Mouse (Mus musculus): ENCODE results near the gene Cep128.
"Not testable (repeated sequence)": the region's sequence is repeated elsewhere in the genome, so short reads cannot be mapped to it uniquely, and the experiment has no call there.

Cep128 gene

GRCm38 (mm10) chr12:91384281-91385017 lies at the start of gene Cep128, which contains the start of gene Tshr:
TSS of gene Cep128 (minus strand) at chr12:91384409.
TSS of gene Tshr (plus strand) at chr12:91384563.
- in situ Hi-C loops (cut with MboI; ENCODE audit: low pct_unique_long_range_greater_than_20kb in 1 of 2, low sequenced_read_pairs in 2 of 2, unreplicated experiment in 1 of 2) = no loop called here

DNA sequence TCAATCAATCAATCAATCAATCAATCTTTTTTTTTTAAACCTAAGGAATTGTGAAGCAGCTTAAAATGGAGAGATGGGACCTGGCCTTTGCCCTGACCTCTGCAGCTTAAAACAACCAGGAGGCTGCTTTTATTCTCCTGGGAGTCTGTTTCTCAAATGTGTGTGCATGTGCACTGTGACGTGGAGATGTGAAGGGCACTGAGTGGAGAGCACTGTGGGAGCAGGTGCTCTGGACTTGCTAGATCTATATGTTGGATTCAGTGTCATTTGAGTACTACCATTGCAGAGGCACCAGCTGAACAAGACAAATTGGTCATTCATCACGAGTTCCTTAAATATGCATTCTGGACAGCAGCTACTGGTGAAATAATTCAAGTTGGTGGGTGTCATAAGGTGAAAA lies 42.9 kb upstream of the Cep128 start:
- in situ Hi-C loops (cut with MboI; ENCODE audit: low pct_unique_long_range_greater_than_20kb in 1 of 2, low sequenced_read_pairs in 2 of 2, unreplicated experiment in 1 of 2) = no loop called here

DNA sequence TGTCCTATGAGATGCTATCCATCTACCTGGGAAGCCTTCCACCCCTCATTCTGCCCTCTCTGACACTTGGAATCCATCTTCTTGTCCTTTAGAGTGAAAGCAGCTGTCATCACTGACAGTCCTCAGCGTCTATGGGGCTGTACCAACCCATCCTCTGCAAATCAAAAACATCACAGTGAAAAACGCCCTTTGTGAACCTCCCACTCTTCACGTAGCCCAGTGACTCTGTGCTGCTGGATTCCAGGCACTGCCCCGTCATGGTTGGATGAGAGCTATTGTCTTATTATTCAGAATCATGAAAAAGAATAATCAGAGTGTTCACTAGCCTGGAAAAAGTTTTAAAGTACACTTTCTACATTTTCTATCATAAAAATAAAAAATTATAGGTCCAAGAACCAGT lies 42.3 kb upstream of the Cep128 start:
- in situ Hi-C loops (cut with MboI; ENCODE audit: low pct_unique_long_range_greater_than_20kb in 1 of 2, low sequenced_read_pairs in 2 of 2, unreplicated experiment in 1 of 2) = no loop called here

- in situ Hi-C loops (cut with MboI; ENCODE audit: low pct_unique_long_range_greater_than_20kb in 1 of 2, low sequenced_read_pairs in 2 of 2, unreplicated experiment in 1 of 2) = loop anchor here (25.0 kb wide), 3 partner anchors 89 to 364 kb away; partner anchors contain the start of gene Ston2 (in 2 of the 2)
These were observed 39.1 kb upstream of the Cep128 start for GRCm38 (mm10) chr12:91423125-91423820.

DNA sequence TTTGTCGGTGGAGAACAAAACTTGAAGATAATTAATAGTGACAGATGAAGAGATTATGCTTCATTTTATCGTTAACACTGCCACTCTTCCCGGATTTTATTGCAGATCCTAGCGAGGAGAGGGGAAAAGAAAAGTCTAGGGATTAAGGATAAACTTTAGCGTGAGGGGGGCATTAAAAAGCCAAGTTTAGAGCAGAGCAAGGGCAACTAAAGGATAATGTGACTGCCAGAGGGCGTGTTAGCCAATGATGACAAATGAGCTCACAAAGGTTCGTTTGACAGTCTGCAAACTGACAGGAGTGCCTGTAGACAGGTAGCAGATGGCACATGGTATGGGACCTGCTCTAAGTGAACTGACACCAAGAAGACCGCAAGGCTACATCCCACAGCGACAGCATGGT lies 37.1 kb upstream of the Cep128 start:
- in situ Hi-C loops (cut with MboI; ENCODE audit: low pct_unique_long_range_greater_than_20kb in 1 of 2, low sequenced_read_pairs in 2 of 2, unreplicated experiment in 1 of 2) = loop anchor here (25.0 kb wide), 3 partner anchors 91 to 366 kb away; partner anchors contain the start of gene Ston2 (in 2 of the 2)

DNA sequence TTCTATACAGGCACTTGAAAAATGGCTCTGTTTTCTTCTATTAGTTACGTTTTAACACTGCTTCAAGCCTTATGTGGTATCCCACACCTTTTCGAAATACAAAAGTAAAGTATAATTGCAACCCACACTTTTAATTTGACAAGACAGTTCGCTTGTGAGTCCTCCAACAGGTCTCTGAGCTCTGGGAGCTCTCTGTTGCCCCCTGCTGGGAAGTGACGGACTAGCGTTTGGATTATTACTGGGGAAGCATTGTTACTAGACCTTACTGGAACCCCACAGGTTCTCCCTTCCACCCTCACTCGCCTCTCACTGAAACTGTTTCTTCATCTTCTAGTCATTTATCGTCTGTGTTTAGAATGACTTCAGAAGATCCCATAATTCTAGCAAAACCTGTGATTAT lies 34.6 kb upstream of the Cep128 start:
- in situ Hi-C loops (cut with MboI; ENCODE audit: low pct_unique_long_range_greater_than_20kb in 1 of 2, low sequenced_read_pairs in 2 of 2, unreplicated experiment in 1 of 2) = loop anchor here (25.0 kb wide), 3 partner anchors 94 to 369 kb away; partner anchors contain the start of gene Ston2 (in 2 of the 2)

DNA sequence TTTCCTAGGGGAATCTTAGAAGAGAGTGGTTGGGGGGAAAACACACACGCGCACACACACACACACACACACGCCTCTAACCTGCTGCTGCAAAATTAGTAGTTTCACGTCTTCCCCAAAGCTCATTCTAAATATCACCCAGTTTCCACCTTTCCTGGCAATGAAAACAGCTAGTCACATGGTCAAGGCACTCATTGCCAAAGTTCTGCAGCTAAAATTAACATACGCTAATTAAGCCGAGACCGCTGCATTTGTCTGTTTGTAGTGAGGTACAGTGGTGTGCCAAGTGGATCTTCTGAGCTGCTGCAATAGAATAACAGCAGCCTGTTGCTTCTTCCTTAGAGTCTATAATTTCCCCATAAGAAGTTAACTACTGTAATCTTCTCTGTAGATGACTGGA lies 32.6 kb upstream of the Cep128 start:
- in situ Hi-C loops (cut with MboI; ENCODE audit: low pct_unique_long_range_greater_than_20kb in 1 of 2, low sequenced_read_pairs in 2 of 2, unreplicated experiment in 1 of 2) = loop anchor here (25.0 kb wide), 3 partner anchors 95 to 370 kb away; partner anchors contain the start of gene Ston2 (in 2 of the 2)

DNA sequence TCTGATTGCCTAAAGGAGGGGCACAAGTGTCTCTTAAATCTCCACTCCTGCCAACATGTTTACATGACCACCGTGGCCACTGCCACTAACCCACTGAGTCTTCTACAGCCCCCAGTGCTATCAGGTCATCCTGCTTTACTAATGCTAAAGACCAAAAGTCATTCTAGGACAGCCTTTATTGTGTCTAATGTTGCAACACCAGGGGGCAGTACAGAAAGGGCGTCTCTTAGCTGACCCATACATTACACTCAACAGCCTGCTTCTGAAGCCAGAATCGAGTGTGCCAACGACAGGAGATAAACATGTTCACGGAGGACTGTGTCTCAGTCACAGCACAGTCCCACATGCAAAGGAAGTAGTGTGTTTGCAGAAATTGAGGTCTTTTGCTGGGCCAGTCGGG lies 30.9 kb upstream of the Cep128 start:
- in situ Hi-C loops (cut with MboI; ENCODE audit: low pct_unique_long_range_greater_than_20kb in 1 of 2, low sequenced_read_pairs in 2 of 2, unreplicated experiment in 1 of 2) = loop anchor here (25.0 kb wide), 3 partner anchors 97 to 372 kb away; partner anchors contain the start of gene Ston2 (in 2 of the 2)

GRCm38 (mm10) chr12:91412461-91413182 lies 28.4 kb upstream of the Cep128 start:
- in situ Hi-C loops (cut with MboI; ENCODE audit: low pct_unique_long_range_greater_than_20kb in 1 of 2, low sequenced_read_pairs in 2 of 2, unreplicated experiment in 1 of 2) = loop anchor here (25.0 kb wide), 3 partner anchors 100 to 375 kb away; partner anchors contain the start of gene Ston2 (in 2 of the 2)

- in situ Hi-C loops (cut with MboI; ENCODE audit: low pct_unique_long_range_greater_than_20kb in 1 of 2, low sequenced_read_pairs in 2 of 2, unreplicated experiment in 1 of 2) = loop anchor here (25.0 kb wide), 3 partner anchors 102 to 377 kb away; partner anchors contain the start of gene Ston2 (in 2 of the 2)
These were observed 26.1 kb upstream of the Cep128 start for GRCm38 (mm10) chr12:91410306-91410705.

DNA sequence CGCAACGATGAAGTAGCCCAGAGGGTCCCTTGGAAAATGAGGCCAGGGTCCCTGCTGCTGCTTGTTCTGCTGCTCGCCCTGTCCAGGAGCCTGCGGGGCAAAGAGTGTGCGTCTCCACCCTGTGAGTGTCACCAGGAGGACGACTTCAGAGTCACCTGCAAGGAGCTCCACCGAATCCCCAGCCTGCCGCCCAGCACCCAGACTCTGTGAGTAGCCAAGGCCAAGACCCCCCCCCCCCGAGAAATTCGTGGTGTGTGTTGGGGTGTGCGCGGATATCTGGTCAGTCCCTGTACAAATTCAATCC lies 16.8 kb upstream of the Cep128 start:
- in situ Hi-C loops (cut with MboI; ENCODE audit: low pct_unique_long_range_greater_than_20kb in 1 of 2, low sequenced_read_pairs in 2 of 2, unreplicated experiment in 1 of 2) = loop anchor here (25.0 kb wide), 3 partner anchors 111 to 386 kb away; partner anchors contain the start of gene Ston2 (in 2 of the 2)

- in situ Hi-C loops (cut with MboI; ENCODE audit: low pct_unique_long_range_greater_than_20kb in 1 of 2, low sequenced_read_pairs in 2 of 2, unreplicated experiment in 1 of 2) = loop anchor here (25.0 kb wide), 3 partner anchors 112 to 387 kb away; partner anchors contain the start of gene Ston2 (in 2 of the 2)
These were observed 16.2 kb upstream of the Cep128 start for GRCm38 (mm10) chr12:91400232-91401048.

DNA sequence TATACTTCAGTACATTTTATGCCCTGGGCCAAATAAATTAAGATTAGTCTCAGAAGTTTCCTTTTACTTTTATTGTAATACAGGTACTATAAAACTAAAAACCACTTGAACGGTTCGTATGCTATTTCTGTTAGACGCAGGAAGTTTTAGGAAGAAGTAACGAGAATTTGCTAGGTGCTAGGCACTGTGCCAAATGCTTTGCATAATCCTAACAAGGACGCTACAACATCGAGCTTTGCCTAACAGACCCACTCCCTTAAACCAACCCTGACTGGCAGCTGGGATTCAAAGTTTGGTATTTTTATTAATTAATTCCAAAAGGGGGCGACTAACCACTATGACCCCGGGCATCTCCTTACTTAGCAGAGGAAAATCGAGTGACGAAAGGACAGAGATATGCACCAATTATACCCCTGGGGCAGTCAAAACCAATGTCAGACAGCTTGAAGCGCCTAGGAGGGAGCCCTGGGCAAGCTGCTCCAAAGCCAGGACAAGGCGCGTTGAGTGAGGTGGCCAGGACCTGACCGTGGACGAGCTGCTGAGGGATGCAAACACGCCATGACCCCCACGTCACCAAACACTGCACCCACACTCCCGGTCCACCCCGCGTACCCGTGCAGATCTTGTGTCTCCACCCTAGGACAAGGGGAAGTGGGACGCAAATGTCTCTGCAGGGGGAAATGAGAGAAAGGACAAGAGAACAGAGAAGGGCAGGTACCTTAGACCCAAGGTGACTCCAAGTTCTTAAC lies 519 bp downstream of the Cep128 start:
- in situ Hi-C loops (cut with MboI; ENCODE audit: low pct_unique_long_range_greater_than_20kb in 1 of 2, low sequenced_read_pairs in 2 of 2, unreplicated experiment in 1 of 2) = no loop called here

DNA sequence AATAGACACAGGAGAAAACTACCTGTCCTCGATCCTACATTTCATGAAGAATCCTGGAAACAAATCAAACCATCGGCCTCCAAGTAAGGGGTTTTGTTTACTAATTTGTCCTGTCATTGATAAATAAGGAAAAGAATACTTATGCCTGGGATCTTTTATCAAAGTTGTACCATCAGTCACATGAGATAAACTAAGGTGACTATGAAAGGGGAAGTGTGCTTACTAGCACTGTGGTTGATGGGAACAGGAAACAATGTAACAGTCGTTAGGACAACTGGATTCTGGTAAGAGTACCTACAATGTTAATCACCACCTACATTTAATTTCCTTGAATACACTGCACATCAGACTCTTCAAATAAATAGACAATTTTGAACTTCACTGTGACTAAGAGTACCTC lies 15.0 kb downstream of the Cep128 start:
- in situ Hi-C loops (cut with MboI; ENCODE audit: low pct_unique_long_range_greater_than_20kb in 1 of 2, low sequenced_read_pairs in 2 of 2, unreplicated experiment in 1 of 2) = no loop called here

GRCm38 (mm10) chr12:91353783-91354182 lies 30.4 kb downstream of the Cep128 start:
- in situ Hi-C loops (cut with MboI; ENCODE audit: low pct_unique_long_range_greater_than_20kb in 1 of 2, low sequenced_read_pairs in 2 of 2, unreplicated experiment in 1 of 2) = no loop called here

- in situ Hi-C loops (cut with MboI; ENCODE audit: low pct_unique_long_range_greater_than_20kb in 1 of 2, low sequenced_read_pairs in 2 of 2, unreplicated experiment in 1 of 2) = not testable (repeated sequence)
These were observed 45.6 kb downstream of the Cep128 start for GRCm38 (mm10) chr12:91338656-91339055.

GRCm38 (mm10) chr12:91327527-91327926 lies 56.7 kb downstream of the Cep128 start:
- in situ Hi-C loops (cut with MboI; ENCODE audit: low pct_unique_long_range_greater_than_20kb in 1 of 2, low sequenced_read_pairs in 2 of 2, unreplicated experiment in 1 of 2) = no loop called here
